Mouse (Mus musculus): ENCODE measurements around the gene P2ry13.

- TF ChIP-seq CTCF (IDR thresholded peaks at IDR 0.05; ENCODE audit: low read depth) (peak; percentile 34), EP300 (IDR thresholded peaks at IDR 0.05; ENCODE audit: low read depth) (no peak)
Observed at GRCm38 (mm10) chr3:59168476-59168875, 42.2 kb downstream of the P2ry13 start.

Data from heart, postnatal 0 days (tissue).